Mouse (Mus musculus) liver, adult 10 weeks (tissue): Measurements from ENCODE around the gene Rwdd2b. TPM values are rescaled to one million over a fixed set of nuclear protein-coding genes. Genes with fewer than 3 reads are reported as not detected.

ENCODE experiments used
- polyA plus RNA-seq: library from polyadenylated mRNA; stranded (reverse); fragments of 350-450 nt; fragmentation: Illumina TruSeq; extraction: RNeasy Lipid Tissue Mini Kit (QIAGEN cat#74804); gene quantifications from one replicate; pipeline ENCODE4 v1.2.3, GENCODE M21; 2014; ENCODE audit warnings: low read depth, low replicate concordance

The Rwdd2b gene
- 8.7 TPM for polyA plus RNA-seq

DNA sequence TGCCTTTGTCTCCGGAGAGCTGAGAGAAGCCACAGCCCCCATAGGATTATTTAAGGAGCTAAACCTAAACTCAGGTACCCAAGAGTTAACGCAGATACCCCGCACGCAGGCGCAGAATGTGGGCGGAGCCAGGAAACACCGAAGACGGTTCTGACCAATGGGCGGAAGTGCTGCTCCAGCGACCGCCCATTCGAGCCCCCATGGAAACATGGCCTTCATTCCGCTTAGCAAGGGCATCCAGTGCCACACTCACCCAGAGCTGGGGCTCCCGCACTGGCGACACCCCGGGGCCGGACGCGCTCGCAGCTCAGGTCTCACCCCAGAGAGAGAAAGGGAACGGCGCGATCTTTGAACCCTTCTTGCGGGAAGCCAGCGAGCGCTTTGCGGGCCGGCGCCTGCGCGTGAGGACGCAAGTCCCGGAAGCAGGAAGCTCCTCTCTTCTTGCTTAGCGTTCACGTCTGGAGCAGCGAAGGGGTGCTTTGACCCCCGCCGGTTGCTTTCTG lies at the start of gene Rwdd2b:
Rwdd2b (minus strand) TSS at position 390 of the 503 bp plus-strand sequence.

DNA sequence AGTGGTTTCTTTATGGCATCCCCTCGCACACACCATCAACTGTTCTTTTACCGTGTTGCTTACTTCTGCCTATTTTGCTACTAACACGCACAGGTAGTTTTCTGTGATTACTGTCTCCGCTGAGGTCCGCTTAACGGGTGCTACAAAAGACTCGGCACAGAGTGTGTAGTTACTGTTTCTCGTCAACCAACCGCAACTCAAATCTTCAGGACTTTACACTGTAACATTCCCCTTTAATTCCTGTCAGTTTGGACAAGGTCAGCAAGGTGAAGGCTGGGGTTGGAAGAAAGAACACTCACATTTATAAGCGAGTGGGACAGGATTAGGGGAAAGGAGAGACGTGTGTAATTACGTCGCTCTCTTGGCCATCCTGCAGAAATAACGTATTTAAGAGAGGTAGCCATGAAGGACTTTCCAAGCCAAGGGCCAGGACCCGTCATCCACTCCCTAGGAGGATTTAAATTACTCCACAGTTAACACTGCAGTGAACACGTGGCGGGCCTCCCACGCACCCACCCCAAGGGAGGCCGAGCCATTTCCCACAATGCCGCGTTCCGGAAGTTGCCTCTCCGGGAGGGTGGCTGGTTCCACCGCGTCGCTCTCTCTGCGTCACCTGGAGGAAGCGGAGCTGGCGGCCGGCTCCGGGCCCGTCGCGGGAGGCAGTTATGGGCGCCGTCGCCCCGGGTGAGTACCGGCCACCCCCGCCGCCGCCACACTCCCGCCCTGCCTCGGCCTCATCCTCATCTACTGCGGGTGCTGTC lies 14.2 kb upstream of the Rwdd2b start, which contains the start of gene Usp16:
Usp16 (plus strand) TSS at position 285 of the 761 bp plus-strand sequence.

GRCm38 (mm10) chr16:87432033-87432814 lies 8.1 kb downstream of the Rwdd2b start, which contains the start of gene Ltn1:
TSS of gene Ltn1 (minus strand) at chr16:87432612.

Other genes with a start within 250 kb of the Rwdd2b start
- gene N6amt1, start 86.4 kb downstream of the Rwdd2b start, polyA plus RNA-seq = 8.0 TPM
- 16.5 TPM for gene Ltn1, start 8.0 kb downstream of the Rwdd2b start, polyA plus RNA-seq
- gene Usp16, start 14.1 kb upstream of the Rwdd2b start, polyA plus RNA-seq = 67.0 TPM
- gene Cct8, start 55.3 kb upstream of the Rwdd2b start, polyA plus RNA-seq = 232 TPM
- gene Map3k7cl, start 112.8 kb upstream of the Rwdd2b start, polyA plus RNA-seq = not detected